Mouse (Mus musculus) liver, embryonic 11.5 days (tissue): ENCODE measurements around the gene Arl2bp. TPM values are rescaled to one million over a fixed set of nuclear protein-coding genes. Genes with fewer than 3 reads are reported as not detected.

Experiments
- ATAC-seq: fragments of 200-750 bp; cut with Nextera tagmentation; replicated peaks from 2 replicates; pipeline ENCODE4 v1.8.0; 2017; ENCODE audit warnings: moderate number of reproducible peaks, mild to moderate bottlenecking, moderate TSS enrichment, moderate library complexity; ENCODE audit not compliant: low FRiP score
- DNase-seq: peaks from one replicate; pipeline ENCODE4 v3.0.0-alpha.2; 2017; ENCODE audit warnings: low spot score
- H3K27ac ChIP-seq: fragments of 300-500 bp; sonication (generic); 2 replicates; pipeline ENCODE4 v1.5.1; 2014; ENCODE audit warnings: mild to moderate bottlenecking, low read depth, low read length, control low read depth
- H3K27me3 ChIP-seq: fragments of 300-500 bp; sonication (generic); replicated peaks from 2 replicates; pipeline ENCODE4 v1.6.1; 2014; ENCODE audit warnings: low read length, mixed read lengths; ENCODE audit not compliant: control insufficient read depth, insufficient read depth
- H3K36me3 ChIP-seq: fragments of 300-500 bp; sonication (generic); 2 replicates; pipeline ENCODE4 v1.6.1; 2014; ENCODE audit warnings: mild to moderate bottlenecking, low read length, moderate library complexity, mixed read lengths; ENCODE audit not compliant: control insufficient read depth, insufficient read depth
- H3K4me1 ChIP-seq: fragments of 300-500 bp; sonication (generic); replicated peaks from 2 replicates; pipeline ENCODE4 v1.6.1; 2014; ENCODE audit warnings: low read length, mixed read lengths; ENCODE audit not compliant: control insufficient read depth, insufficient read depth
- H3K4me2 ChIP-seq: fragments of 300-500 bp; sonication (generic); 2 replicates; pipeline ENCODE4 v1.6.1; 2014; ENCODE audit warnings: mild to moderate bottlenecking, control low read depth, moderate library complexity
- H3K4me3 ChIP-seq: fragments of 300-500 bp; sonication (generic); 2 replicates; pipeline ENCODE4 v1.5.1; 2014; ENCODE audit warnings: low read depth, low read length, control low read depth
- H3K9ac ChIP-seq: fragments of 300-500 bp; sonication (generic); 2 replicates; pipeline ENCODE4 v1.6.1; 2014; ENCODE audit warnings: low read depth, low read length, control low read depth
- H3K9me3 ChIP-seq: fragments of 300-500 bp; sonication (generic); 2 replicates; pipeline ENCODE4 v1.6.1; 2016; ENCODE audit warnings: low read length, inconsistent platforms, mixed read lengths; ENCODE audit not compliant: control insufficient read depth
- WGBS: fragments of 180-500 bp; shearing (Covaris S2); extraction: QIAGEN DNeasy Blood & Tissue Kit; methylation state at CpG from one replicate; pipeline ENCODE4 v1.1.7; 2014; 5-methylcytosine and 5-hydroxymethylcytosine counted together
- polyA plus RNA-seq: library from polyadenylated mRNA; unstranded; fragments of >200 nt; fragmentation: Nextera tagmentation; extraction: Ambion mirVana; gene quantifications from 2 replicates; pipeline ENCODE4 v1.2.1, GENCODE M21; 2014

The Arl2bp gene
- polyA plus RNA-seq, 1 experiment from 2014 or later = 28.8 TPM

- H3K27me3 ChIP-seq = no peaks in the 10 kb centered on the region
- no peaks in the 10 kb centered on the region for H3K9me3 ChIP-seq
- ATAC-seq (no peak), DNase-seq (no peak)
- no peaks in the 10 kb centered on the region for H3K4me1 ChIP-seq
- H3K36me3 ChIP-seq = peaks cover 19% of the 10 kb centered on the region
- H3K4me2 ChIP-seq = no peak overlapping the region
- no peak overlapping the region for H3K9ac ChIP-seq
- WGBS = 56% methylated on average over 3 of the region's 3 CpGs
- H3K4me3 ChIP-seq = no peak overlapping the region
- H3K27ac ChIP-seq = no peak overlapping the region
Observed at GRCm38 (mm10) chr8:94649496-94649895, 16.9 kb upstream of the Arl2bp start.

GRCm38 (mm10) chr8:94652951-94653350 is 13.4 kb upstream of the Arl2bp start:
- no peak overlapping the region for H3K4me2 ChIP-seq
- ATAC-seq (no peak), DNase-seq (no peak)
- WGBS = 79% methylated on average over 3 of the region's 3 CpGs
- H3K9me3 ChIP-seq = no peaks in the 10 kb centered on the region
- H3K9ac ChIP-seq = no peak overlapping the region
- no peaks in the 10 kb centered on the region for H3K27me3 ChIP-seq
- H3K4me3 ChIP-seq = no peak overlapping the region
- peaks cover 13% of the 10 kb centered on the region for H3K36me3 ChIP-seq
- H3K27ac ChIP-seq = no peak overlapping the region; the same call in 1 of the 2 replicates
- peaks cover 6% of the 10 kb centered on the region; the same call in 1 of the 2 replicates for H3K4me1 ChIP-seq

GRCm38 (mm10) chr8:94654994-94655393 is 11.4 kb upstream of the Arl2bp start:
- no peak for DNase-seq
- ATAC-seq = peak; percentile 80; the same call in 1 of the 2 replicates

GRCm38 (mm10) chr8:94658031-94658430 is 8.4 kb upstream of the Arl2bp start:
- no peaks in the 10 kb centered on the region for H3K9me3 ChIP-seq
- H3K27ac ChIP-seq = no peak overlapping the region
- WGBS = 90% methylated on average over 2 of the region's 2 CpGs
- H3K4me1 ChIP-seq = peaks cover 6% of the 10 kb centered on the region; the same call in 1 of the 2 replicates
- no peaks in the 10 kb centered on the region for H3K27me3 ChIP-seq
- H3K9ac ChIP-seq = no peak overlapping the region
- H3K36me3 ChIP-seq = peaks cover 13% of the 10 kb centered on the region
- H3K4me3 ChIP-seq = no peak overlapping the region
- ATAC-seq (no peak), DNase-seq (no peak)
- no peak overlapping the region for H3K4me2 ChIP-seq

More at GRCm38 (mm10) chr8:94654994-94655393, 11.4 kb upstream of the Arl2bp start:
- Histone ChIP-seq H3K27me3 (no peaks in the 10 kb centered on the region), H3K27ac (no peak overlapping the region), H3K4me2 (no peak overlapping the region), H3K4me1 (peaks cover 6% of the 10 kb centered on the region; the same call in 1 of the 2 replicates), H3K4me3 (no peak overlapping the region), H3K36me3 (peaks cover 11% of the 10 kb centered on the region), H3K9me3 (no peaks in the 10 kb centered on the region), H3K9ac (no peak overlapping the region)

GRCm38 (mm10) chr8:94660418-94660817 is 6.0 kb upstream of the Arl2bp start:
- Histone ChIP-seq H3K36me3 (peaks cover 7% of the 10 kb centered on the region; the same call in 1 of the 2 replicates), H3K27ac (no peak overlapping the region), H3K9me3 (no peaks in the 10 kb centered on the region), H3K9ac (no peak overlapping the region), H3K27me3 (no peaks in the 10 kb centered on the region), H3K4me3 (no peak overlapping the region), H3K4me1 (no peaks in the 10 kb centered on the region; the same call in 1 of the 2 replicates), H3K4me2 (no peak overlapping the region)
- no peak for ATAC-seq
- WGBS = 81% methylated on average over 4 of the region's 4 CpGs
- DNase-seq = no peak

- no peak overlapping the region for H3K4me3 ChIP-seq
- H3K9me3 ChIP-seq = no peaks in the 10 kb centered on the region
- H3K4me2 ChIP-seq = no peak overlapping the region
- H3K4me1 ChIP-seq = peaks cover 6% of the 10 kb centered on the region
- DNase-seq (no peak), ATAC-seq (no peak)
- H3K36me3 ChIP-seq = peaks cover 2% of the 10 kb centered on the region; the same call in 1 of the 2 replicates
- H3K27ac ChIP-seq = no peak overlapping the region
- no peak overlapping the region for H3K9ac ChIP-seq
- WGBS = 73% methylated on average over 2 of the region's 2 CpGs
- no peaks in the 10 kb centered on the region for H3K27me3 ChIP-seq
Observed at GRCm38 (mm10) chr8:94664722-94665121, 1.7 kb upstream of the Arl2bp start.

- peaks cover 26% of the 10 kb centered on the region for H3K36me3 ChIP-seq
- no peak overlapping the region for H3K4me2 ChIP-seq
- H3K9me3 ChIP-seq = no peaks in the 10 kb centered on the region
- 55% methylated on average over 5 of the region's 5 CpGs for WGBS
- no peak overlapping the region for H3K4me3 ChIP-seq
- ATAC-seq (no peak), DNase-seq (peak; percentile 31)
- no peak overlapping the region for H3K27ac ChIP-seq
- H3K27me3 ChIP-seq = no peaks in the 10 kb centered on the region
- no peaks in the 10 kb centered on the region for H3K4me1 ChIP-seq
- no peak overlapping the region for H3K9ac ChIP-seq
Observed at GRCm38 (mm10) chr8:94674384-94674783, 8.0 kb downstream of the Arl2bp start.

- no peaks in the 10 kb centered on the region for H3K4me1 ChIP-seq
- no peak overlapping the region for H3K27ac ChIP-seq
- no peak overlapping the region for H3K4me2 ChIP-seq
- DNase-seq (no peak), ATAC-seq (no peak)
- 82% methylated on average over 6 of the region's 6 CpGs for WGBS
- H3K9ac ChIP-seq = no peak overlapping the region
- no peaks in the 10 kb centered on the region for H3K27me3 ChIP-seq
- H3K36me3 ChIP-seq = peaks cover 23% of the 10 kb centered on the region
- H3K4me3 ChIP-seq = no peak overlapping the region
- H3K9me3 ChIP-seq = no peaks in the 10 kb centered on the region
Observed at GRCm38 (mm10) chr8:94675923-94676322, 9.5 kb downstream of the Arl2bp start.

GRCm38 (mm10) chr8:94678582-94678981 is 12.2 kb downstream of the Arl2bp start:
- Histone ChIP-seq H3K36me3 (no peaks in the 10 kb centered on the region), H3K4me2 (no peak overlapping the region), H3K4me1 (no peaks in the 10 kb centered on the region), H3K9me3 (no peaks in the 10 kb centered on the region), H3K9ac (no peak overlapping the region), H3K27ac (no peak overlapping the region), H3K4me3 (no peak overlapping the region), H3K27me3 (no peaks in the 10 kb centered on the region; the same call in 1 of the 2 replicates)
- no peak for DNase-seq
- no peak for ATAC-seq
- 46% methylated on average over 9 of the region's 9 CpGs for WGBS
